Mouse (Mus musculus): ENCODE results near the gene Akp3. TPM values are rescaled to one million over a fixed set of nuclear protein-coding genes. Genes with fewer than 3 reads are reported as not detected.

The Akp3 gene
- total RNA-seq, 2 experiments from 2014 or later: not detected

DNA sequence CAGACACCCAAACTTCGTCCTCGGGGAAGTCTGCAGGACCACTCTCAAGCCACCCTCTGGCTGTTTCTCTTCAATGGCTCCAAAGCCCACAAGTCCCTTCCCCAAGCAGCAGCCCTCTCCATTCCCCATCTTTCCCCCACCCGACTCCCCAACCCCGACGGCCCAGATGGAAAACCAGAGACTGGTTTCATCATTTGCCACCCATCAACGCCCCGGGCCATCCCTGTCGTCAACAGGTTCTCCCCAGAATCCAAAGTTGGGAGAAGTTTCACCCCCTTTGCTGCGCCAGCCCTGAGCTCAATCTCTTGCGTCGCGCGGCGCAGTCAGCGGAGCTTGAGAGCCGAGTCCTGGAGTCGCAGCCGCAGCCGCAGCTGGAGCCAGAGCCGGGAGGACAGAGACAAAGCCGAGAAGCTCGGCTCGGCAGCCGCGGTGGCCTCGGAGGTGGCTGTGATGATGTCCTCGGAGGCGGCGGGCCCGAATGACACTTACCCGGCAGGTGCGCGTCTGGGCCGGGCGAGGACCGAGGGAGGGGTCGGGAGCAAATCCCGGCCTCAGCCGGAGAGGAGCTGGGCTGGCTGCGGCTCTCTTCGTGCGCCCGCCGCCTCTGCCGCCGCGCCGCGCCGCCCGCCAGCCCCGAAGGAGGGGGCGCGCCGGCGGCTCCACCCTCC lies 30.9 kb downstream of the Akp3 start:
- peak in 1 of 2 experiments; percentile 39 for DNase-seq (ENCODE audit: extremely low spot score in 1 of 2, low spot score in 2 of 2)
- TF ChIP-seq CTCF (IDR thresholded peaks at IDR 0.05): no peak
- no peak overlapping the region for H3K27ac ChIP-seq
- H3K4me3 ChIP-seq: peak overlapping the region; percentile 41
- intact Hi-C loops (cut with DNase I): no loop called here

DNA sequence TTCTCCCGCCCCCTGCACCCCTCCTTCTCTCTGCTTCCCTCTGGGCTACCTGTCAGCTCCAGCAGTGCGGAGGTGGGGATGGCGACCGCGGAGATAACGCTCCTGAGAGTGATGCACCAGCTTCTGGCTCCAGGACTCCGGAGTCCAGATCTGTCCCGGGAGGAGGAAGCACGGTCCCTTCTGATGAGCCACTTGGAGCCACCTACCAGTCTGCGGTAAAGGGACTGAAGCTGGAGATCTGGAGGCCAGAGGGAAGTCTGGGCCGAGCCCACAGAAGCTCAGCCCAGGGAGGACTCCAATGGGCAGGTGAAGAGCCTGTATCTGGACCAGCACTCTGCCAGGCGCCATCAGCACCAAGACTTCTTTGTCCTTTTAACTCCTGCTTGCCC lies 31.4 kb downstream of the Akp3 start, which contains the start of gene Ecel1:
Ecel1 (minus strand) TSS at position 323 of the 389 bp plus-strand sequence.
- TF ChIP-seq CTCF (IDR thresholded peaks at IDR 0.05): no peak
- no peak within 1 kb of the TSS for H3K27ac ChIP-seq
- intact Hi-C loops (cut with DNase I): no loop called here
- no peak for DNase-seq (ENCODE audit: extremely low spot score in 1 of 2, low spot score in 2 of 2)
- peak within 1 kb of the TSS; percentile 41 for H3K4me3 ChIP-seq

DNA sequence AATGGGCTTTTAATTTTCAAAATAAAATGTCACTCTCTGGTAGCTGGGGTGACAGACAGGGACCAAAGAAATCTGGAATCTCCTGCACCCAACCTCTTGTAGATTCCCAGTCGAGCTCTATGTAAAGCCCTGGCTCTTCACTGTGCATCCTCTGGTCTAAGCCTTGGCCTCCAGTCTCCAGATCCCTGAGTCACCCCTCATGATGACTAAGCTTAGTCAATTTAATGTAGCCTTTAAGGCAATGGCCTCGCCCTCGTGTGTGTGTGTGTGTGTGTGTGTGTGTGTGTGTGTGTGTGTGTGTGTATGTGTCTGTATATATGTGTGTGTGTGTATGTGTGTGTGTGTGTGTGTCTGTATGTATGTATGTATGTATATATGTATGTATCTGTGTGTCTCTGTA lies 34.6 kb downstream of the Akp3 start:
- no peak for DNase-seq (ENCODE audit: extremely low spot score in 1 of 2, low spot score in 2 of 2)
- Histone ChIP-seq H3K4me3 (no peak overlapping the region), H3K27ac (no peak overlapping the region)
- TF ChIP-seq CTCF (IDR thresholded peaks at IDR 0.05): no peak
- intact Hi-C loops (cut with DNase I): no loop called here

DNA sequence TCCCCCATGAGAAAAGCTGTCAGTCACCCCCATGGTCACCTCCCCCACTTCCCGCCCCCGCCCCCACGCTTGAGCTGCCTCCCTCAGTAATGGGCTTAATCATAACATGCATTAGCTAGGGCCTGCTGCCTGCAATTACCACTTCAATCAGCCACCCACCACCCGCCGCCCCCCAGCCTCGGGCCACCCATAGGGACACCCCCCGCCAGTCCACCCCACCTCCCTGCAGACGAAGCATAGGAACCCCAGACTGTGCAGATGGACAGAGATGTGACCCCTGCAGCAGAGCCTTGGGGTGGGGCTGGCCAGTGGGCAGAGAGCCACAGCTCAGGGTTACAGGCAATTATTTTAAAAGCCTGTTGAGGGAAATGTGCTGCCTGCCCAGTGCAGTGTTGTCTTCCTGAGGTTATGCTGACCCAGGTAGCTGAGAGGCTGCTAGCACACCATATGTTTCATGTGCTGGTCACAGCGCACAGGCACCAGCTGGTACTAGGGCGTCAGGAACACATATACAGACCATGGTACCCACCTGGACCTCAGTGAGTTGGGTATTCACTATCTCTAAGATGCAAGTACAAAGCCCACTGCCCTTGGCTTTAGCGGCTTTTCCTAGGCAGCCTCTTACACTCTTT lies 39.5 kb downstream of the Akp3 start:
- DNase-seq (ENCODE audit: extremely low spot score in 1 of 2, low spot score in 2 of 2): no peak
- intact Hi-C loops (cut with DNase I): no loop called here
- Histone ChIP-seq H3K27ac (no peak overlapping the region), H3K4me3 (no peak overlapping the region)
- no peak for TF ChIP-seq CTCF (IDR thresholded peaks at IDR 0.05)

DNA sequence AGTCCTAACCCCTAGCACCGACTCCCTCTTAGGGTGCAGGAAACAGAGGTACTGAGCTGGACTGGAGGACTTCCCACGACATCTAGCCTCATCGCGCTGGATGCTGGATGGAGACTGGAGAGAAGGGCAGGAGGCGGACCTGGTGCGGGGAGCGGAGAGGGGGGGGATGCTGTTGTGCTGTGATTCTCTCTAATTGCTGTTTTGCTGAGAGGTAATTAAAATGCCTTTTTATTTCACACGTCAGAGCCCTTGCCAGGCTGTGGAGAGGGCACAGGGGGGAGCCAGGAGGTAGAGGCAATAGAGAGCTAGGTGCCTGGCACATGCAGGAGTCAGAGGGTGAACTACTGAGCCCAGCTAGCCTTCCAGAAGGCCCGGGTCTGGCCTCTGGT lies 40.0 kb downstream of the Akp3 start:
- intact Hi-C loops (cut with DNase I): no loop called here
- no peak for DNase-seq (ENCODE audit: extremely low spot score in 1 of 2, low spot score in 2 of 2)
- Histone ChIP-seq H3K27ac (no peak overlapping the region), H3K4me3 (no peak overlapping the region)
- no peak for TF ChIP-seq CTCF (IDR thresholded peaks at IDR 0.05)

DNA sequence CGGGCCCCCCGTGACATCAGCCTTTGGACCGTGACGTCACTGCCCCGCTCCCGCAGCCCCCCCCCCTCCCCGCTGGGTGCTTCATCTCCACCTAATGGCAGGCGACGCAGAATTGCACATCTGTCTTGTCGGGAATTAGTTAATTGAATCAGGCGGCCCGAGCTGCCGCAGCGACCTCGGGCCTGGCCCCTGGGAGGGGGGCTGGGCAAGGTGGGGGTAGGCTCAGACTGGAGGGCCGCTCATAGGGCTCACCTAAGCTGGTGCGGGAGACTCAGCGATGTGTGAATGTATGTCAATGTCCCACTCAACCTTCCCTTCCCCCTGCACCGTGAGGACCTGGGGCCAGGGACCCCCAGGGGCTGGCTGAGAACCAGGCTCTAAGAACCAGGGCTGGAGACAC lies 45.7 kb downstream of the Akp3 start:
- intact Hi-C loops (cut with DNase I): no loop called here
- TF ChIP-seq CTCF (IDR thresholded peaks at IDR 0.05): no peak
- DNase-seq (ENCODE audit: extremely low spot score in 1 of 2, low spot score in 2 of 2): no peak
- no peak overlapping the region for H3K27ac ChIP-seq
- no peak overlapping the region for H3K4me3 ChIP-seq

DNA sequence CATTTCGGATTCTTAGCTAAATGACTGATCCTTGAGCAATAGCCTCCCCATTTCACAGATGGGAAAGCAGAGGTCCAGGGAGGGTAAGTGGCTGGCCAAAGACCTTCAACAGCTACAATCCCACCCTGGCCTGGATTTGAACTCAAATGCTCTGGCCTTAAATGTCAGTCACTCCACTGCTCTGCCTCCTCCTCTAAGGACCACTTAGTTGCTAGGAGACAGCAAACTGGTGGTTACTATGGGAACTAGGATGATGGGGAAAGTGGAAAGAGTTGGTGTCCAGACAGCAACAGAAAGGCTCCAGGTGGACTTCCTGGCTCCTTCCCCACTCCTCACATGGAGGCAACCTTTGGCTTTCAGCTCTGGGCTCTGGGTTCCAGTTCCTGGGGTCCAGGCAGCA lies 46.5 kb downstream of the Akp3 start:
- no peak for DNase-seq (ENCODE audit: extremely low spot score in 1 of 2, low spot score in 2 of 2)
- H3K27ac ChIP-seq: no peak overlapping the region
- no peak for TF ChIP-seq CTCF (IDR thresholded peaks at IDR 0.05)
- intact Hi-C loops (cut with DNase I): no loop called here
- H3K4me3 ChIP-seq: no peak overlapping the region

DNA sequence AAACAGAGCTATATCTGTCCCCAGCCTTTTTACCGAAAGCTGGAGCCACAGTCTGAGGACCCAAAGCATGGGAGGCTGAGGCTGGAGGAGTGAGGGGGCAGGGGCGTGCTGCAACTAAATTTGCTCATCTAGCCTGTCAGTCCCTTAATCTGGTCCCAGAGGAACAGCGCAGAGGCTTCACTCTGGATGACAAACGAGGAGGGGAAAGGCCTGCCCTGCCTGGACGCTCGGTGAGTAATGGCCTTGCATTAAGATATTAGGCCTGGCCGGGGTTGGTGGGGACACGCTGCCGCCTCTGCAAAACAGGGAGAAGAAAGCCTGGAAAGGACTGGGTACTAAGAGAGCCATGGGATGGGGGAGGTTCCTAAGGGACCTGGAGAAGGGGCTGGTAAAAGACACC lies 47.5 kb downstream of the Akp3 start:
- TF ChIP-seq CTCF (IDR thresholded peaks at IDR 0.05): no peak
- Histone ChIP-seq H3K4me3 (no peak overlapping the region), H3K27ac (no peak overlapping the region)
- intact Hi-C loops (cut with DNase I): no loop called here
- no peak for DNase-seq (ENCODE audit: extremely low spot score in 1 of 2, low spot score in 2 of 2)

DNA sequence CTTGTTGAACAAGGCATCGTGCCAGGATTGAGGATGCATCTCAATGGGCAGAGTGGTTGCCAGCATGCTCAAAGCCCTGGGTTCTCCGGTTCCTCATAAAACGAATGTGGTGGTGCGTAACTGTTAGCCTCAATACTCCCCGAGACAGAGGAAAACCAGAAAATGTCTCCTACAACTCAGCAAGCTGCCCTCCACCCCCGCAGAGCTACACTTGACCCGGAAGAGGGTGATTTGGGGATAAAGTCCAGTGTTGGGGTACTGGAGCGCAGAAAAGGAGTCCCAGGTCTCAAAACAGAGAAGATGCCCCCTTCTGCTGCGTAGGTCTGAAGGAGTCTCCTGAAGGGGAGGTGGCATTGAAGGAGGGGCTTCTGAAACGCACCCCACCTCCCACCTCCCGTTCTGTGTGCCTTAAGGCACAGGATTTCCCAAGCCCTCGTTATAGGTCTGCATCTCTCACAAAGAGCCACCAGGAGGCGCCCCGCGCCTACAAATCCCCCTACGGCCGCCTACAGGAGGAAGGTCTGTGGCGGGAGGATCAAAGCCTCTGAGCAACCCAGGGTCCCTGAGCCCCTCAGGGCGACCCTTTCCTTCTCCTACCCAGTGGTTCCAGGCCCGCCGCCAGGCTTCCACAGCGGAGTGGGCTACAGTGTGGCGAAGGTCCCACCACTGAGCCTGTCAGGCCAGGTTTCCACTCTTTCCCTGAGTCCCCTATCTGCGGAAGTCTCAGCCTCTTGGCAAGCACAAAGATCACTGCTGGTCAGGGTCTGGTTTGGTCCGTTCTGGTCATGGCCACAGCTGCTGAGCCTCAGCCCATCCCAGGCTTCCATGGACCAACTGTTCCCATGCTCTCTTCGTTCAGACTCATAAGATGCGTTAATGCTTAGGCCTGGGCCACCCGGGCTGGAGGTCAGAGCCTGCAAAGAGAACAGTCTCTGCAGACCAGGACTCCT lies 49.5 kb downstream of the Akp3 start:
- no peak overlapping the region for H3K4me3 ChIP-seq
- intact Hi-C loops (cut with DNase I): no loop called here
- TF ChIP-seq CTCF (IDR thresholded peaks at IDR 0.05): peak; percentile 76
- no peak overlapping the region for H3K27ac ChIP-seq
- DNase-seq (ENCODE audit: extremely low spot score in 1 of 2, low spot score in 2 of 2): peak; percentile 47

DNA sequence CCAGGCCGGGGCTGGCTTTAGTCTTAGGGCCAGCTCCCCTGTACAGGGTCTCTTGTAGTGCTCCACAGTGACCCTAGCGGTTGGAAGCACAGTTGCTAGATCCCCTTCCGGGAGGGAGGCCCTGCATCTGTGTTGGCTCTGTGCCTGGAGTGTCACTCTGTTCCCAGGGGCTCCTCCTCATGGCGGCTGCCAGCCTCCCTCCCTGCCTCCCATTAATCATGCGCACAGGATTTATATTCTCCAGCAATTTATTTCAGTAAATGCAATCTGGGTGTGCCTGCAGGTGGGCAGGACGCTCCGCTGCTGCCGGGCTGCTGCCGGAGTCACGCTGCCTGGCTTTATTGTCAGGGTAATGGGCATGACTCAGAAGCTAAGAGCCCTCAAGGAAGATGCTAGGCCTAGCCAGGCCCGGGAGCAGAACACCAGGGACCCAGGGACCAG lies 51.1 kb downstream of the Akp3 start:
- peak; percentile 38 to 62 for DNase-seq (ENCODE audit: extremely low spot score in 1 of 2, low spot score in 2 of 2)
- peak; percentile 36 for TF ChIP-seq CTCF (IDR thresholded peaks at IDR 0.05)
- H3K4me3 ChIP-seq: no peak overlapping the region
- intact Hi-C loops (cut with DNase I): no loop called here
- no peak overlapping the region for H3K27ac ChIP-seq

Other genes with a start within 250 kb of the Akp3 start
- gene Alppl2, start 35.0 kb upstream of the Akp3 start, total RNA-seq (2021): not detected
- gene Alpi, start 23.4 kb upstream of the Akp3 start, total RNA-seq (2021): not detected
- gene Ecel1, start 31.5 kb downstream of the Akp3 start, total RNA-seq (2021): 10 to 100 TPM in 1 of 2 experiments, 1 to 10 TPM in 1; 7.1 to 13.4 TPM
- under 1 TPM; 0.47 to 0.57 TPM for gene Prss56, start 58.3 kb downstream of the Akp3 start, total RNA-seq (2021)
- gene Chrnd, start 65.6 kb downstream of the Akp3 start, total RNA-seq (2021): not detected
- not detected for gene Chrng, start 79.7 kb downstream of the Akp3 start, total RNA-seq (2021)
- gene Eif4e2, start 88.9 kb downstream of the Akp3 start, total RNA-seq (2021): 10 to 100 TPM; 59.8 to 60.1 TPM
- gene Efhd1, start 139.4 kb downstream of the Akp3 start, total RNA-seq (2021): 10 to 100 TPM in 1 of 2 experiments, 1 to 10 TPM in 1; 10.0 to 11.0 TPM
- gene Gigyf2, start 202.0 kb downstream of the Akp3 start, total RNA-seq (2021): 100 to 1,000 TPM; 135 to 140 TPM